Mouse (Mus musculus): ENCODE results near the gene Map4k4. TPM values are rescaled to one million over a fixed set of nuclear protein-coding genes. Genes with fewer than 3 reads are reported as not detected.

Map4k4 gene
- polyA plus RNA-seq, 1 experiment from 2014 or later = 26.1 TPM

DNA sequence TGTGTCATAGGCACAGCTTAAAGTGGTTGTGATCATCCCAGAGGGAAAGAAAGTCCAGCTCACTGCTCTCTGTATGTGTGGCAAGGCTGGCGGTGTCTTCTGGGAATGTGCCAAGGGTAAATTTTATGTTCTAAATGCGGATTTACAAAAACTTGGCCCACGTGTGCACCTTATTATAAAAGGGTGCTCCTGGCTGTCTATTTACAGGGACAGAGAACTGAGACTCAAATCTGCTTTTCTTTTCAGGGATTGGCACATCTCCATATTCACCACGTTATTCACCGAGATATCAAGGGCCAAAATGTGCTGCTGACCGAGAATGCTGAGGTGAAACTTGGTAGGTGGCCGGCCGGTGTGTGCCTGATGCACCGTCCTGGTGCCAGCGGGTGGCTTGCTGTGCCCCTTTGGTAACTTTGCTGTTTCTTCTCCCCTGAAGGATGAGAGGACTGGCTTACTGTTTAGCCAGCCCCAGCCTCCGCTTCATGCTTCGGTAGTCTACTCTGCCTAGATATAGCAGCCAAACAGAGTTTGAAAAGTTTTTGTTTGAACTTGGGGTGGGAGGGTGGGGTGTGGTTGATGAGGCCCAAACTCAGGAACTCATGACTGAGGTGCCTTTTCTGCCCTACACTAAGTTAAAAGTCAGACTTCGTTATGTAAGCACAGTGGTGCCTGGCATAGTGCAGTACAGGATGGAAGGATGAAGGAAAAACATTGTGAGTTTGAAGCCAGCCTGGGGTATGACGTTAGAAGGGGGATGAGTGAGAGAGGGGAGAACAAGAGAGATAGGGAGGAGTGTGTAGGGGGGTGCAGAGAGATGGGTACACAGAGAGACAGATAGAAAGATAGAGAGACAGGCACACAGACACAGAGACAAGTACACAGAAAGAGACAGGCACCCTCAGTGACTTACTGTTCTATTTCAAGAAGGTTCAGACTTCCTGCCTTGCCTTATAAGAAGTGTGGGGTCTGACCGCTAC is 79.9 kb downstream of the Map4k4 start:
- H3K36me3 ChIP-seq = peaks cover 80% of the 10 kb centered on the region
- no peak overlapping the region for H3K4me3 ChIP-seq
- 89% methylated on average over 15 of the region's 15 CpGs for WGBS
- no peaks in the 10 kb centered on the region for H3K9me3 ChIP-seq (replicated peaks)
- H3K9ac ChIP-seq = no peak overlapping the region
- no peak overlapping the region for H3K27ac ChIP-seq (ENCODE audit: poor library complexity, severe bottlenecking)
- ATAC-seq (ENCODE audit: insufficient number of reproducible peaks, low FRiP score) = no peak
- no peak overlapping the region for H3K4me2 ChIP-seq
- no peaks in the 10 kb centered on the region for H3K27me3 ChIP-seq (replicated peaks)
- peaks cover 12% of the 10 kb centered on the region for H3K4me1 ChIP-seq (replicated peaks)

GRCm38 (mm10) chr1:39981970-39982369 is 81.3 kb downstream of the Map4k4 start:
- Histone ChIP-seq H3K4me3 (no peak overlapping the region), H3K27ac (ENCODE audit: poor library complexity, severe bottlenecking) (0 out of 2 replicates have a peak overlapping the region, but pooled peaks have one; percentile 0), H3K36me3 (peaks cover 82% of the 10 kb centered on the region), H3K27me3 (replicated peaks) (no peaks in the 10 kb centered on the region), H3K4me1 (replicated peaks) (peaks cover 12% of the 10 kb centered on the region), H3K4me2 (no peak overlapping the region), H3K9ac (no peak overlapping the region), H3K9me3 (replicated peaks) (no peaks in the 10 kb centered on the region)
- 47% methylated on average over 3 of the region's 3 CpGs for WGBS
- peak; percentile 55; the same call in 1 of the 2 replicates for ATAC-seq (ENCODE audit: insufficient number of reproducible peaks, low FRiP score)

- no peak for ATAC-seq (ENCODE audit: insufficient number of reproducible peaks, low FRiP score)
- no peak overlapping the region for H3K4me2 ChIP-seq
- no peak overlapping the region for H3K9ac ChIP-seq
- peaks cover 12% of the 10 kb centered on the region for H3K4me1 ChIP-seq (replicated peaks)
- H3K36me3 ChIP-seq = peaks cover 78% of the 10 kb centered on the region
- no peak overlapping the region for H3K27ac ChIP-seq (ENCODE audit: poor library complexity, severe bottlenecking)
- WGBS = 81% methylated on average over 13 of the region's 13 CpGs
- H3K9me3 ChIP-seq (replicated peaks) = no peaks in the 10 kb centered on the region
- H3K27me3 ChIP-seq (replicated peaks) = no peaks in the 10 kb centered on the region
- H3K4me3 ChIP-seq = no peak overlapping the region
Measured at GRCm38 (mm10) chr1:39982727-39983487, 82.2 kb downstream of the Map4k4 start.

DNA sequence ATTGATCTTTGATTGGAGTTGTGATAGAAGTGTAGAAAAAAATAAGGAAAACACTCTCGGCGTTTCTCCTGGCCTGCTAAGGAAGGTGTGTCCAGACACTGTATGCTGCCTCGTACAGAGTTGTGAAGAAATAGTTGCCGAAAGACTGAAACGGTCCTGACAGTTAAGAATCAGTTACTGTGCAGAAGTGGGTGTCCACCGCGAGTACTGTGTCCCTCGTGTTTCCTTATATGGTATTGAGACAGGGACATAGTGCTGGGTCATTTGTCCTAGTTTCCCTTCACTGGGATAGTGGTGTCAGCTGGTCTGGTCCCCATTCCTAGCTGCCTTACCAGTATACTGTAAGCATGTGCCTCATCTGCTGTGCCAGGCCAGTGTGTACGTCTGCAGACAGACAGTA is 83.6 kb downstream of the Map4k4 start:
- no peak overlapping the region for H3K4me2 ChIP-seq
- ATAC-seq (ENCODE audit: insufficient number of reproducible peaks, low FRiP score) = no peak
- peak overlapping the region; percentile 22; the same call in 1 of the 2 replicates for H3K27ac ChIP-seq (ENCODE audit: poor library complexity, severe bottlenecking)
- no peaks in the 10 kb centered on the region for H3K27me3 ChIP-seq (replicated peaks)
- 69% methylated on average over 9 of the region's 9 CpGs for WGBS
- no peaks in the 10 kb centered on the region for H3K9me3 ChIP-seq (replicated peaks)
- H3K9ac ChIP-seq = no peak overlapping the region
- H3K36me3 ChIP-seq = peaks cover 78% of the 10 kb centered on the region
- H3K4me3 ChIP-seq = no peak overlapping the region
- peaks cover 12% of the 10 kb centered on the region for H3K4me1 ChIP-seq (replicated peaks)

GRCm38 (mm10) chr1:39986820-39987219 is 86.1 kb downstream of the Map4k4 start:
- Histone ChIP-seq H3K27me3 (replicated peaks) (no peaks in the 10 kb centered on the region), H3K4me3 (no peak overlapping the region), H3K9ac (no peak overlapping the region), H3K9me3 (replicated peaks) (no peaks in the 10 kb centered on the region), H3K4me1 (replicated peaks) (peaks cover 11% of the 10 kb centered on the region), H3K27ac (ENCODE audit: poor library complexity, severe bottlenecking) (no peak overlapping the region), H3K36me3 (peaks cover 80% of the 10 kb centered on the region), H3K4me2 (no peak overlapping the region)
- 90% methylated on average over 9 of the region's 9 CpGs for WGBS
- no peak for ATAC-seq (ENCODE audit: insufficient number of reproducible peaks, low FRiP score)

- ATAC-seq (ENCODE audit: insufficient number of reproducible peaks, low FRiP score) = no peak
- WGBS = 80% methylated on average over 12 of the region's 12 CpGs
- Histone ChIP-seq H3K9ac (no peak overlapping the region), H3K4me2 (no peak overlapping the region), H3K36me3 (peaks cover 85% of the 10 kb centered on the region), H3K27me3 (replicated peaks) (no peaks in the 10 kb centered on the region), H3K9me3 (replicated peaks) (no peaks in the 10 kb centered on the region), H3K27ac (ENCODE audit: poor library complexity, severe bottlenecking) (no peak overlapping the region), H3K4me1 (replicated peaks) (no peaks in the 10 kb centered on the region), H3K4me3 (no peak overlapping the region)
Measured at GRCm38 (mm10) chr1:39988841-39989240, 88.1 kb downstream of the Map4k4 start.

- Histone ChIP-seq H3K36me3 (peaks cover 88% of the 10 kb centered on the region), H3K27me3 (replicated peaks) (no peaks in the 10 kb centered on the region), H3K9me3 (replicated peaks) (no peaks in the 10 kb centered on the region), H3K4me2 (no peak overlapping the region), H3K9ac (no peak overlapping the region), H3K4me1 (replicated peaks) (no peaks in the 10 kb centered on the region), H3K4me3 (no peak overlapping the region), H3K27ac (ENCODE audit: poor library complexity, severe bottlenecking) (no peak overlapping the region)
- WGBS = 91% methylated on average over 9 of the region's 9 CpGs
- no peak for ATAC-seq (ENCODE audit: insufficient number of reproducible peaks, low FRiP score)
Measured at GRCm38 (mm10) chr1:39990041-39990440, 89.3 kb downstream of the Map4k4 start.

DNA sequence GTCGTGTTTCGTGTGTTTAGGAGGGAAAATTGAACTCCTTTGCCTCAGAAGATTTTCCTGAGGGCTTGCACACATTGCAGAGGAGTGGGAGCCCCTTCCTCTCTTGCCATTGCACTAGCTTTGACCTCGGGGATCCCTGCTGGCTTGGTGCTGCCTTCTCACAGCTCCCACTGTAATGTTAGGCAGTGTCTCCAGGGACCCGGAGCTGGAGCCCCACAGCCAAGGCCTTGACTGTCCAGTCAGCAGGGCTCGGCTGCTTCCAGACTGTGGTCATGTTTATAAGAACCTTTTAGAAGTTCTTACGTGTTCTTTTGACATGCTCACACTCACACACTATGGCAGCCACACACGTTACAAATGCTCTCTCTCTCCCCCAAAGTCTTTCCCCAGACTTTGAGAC is 93.2 kb downstream of the Map4k4 start:
- H3K9me3 ChIP-seq (replicated peaks) = no peaks in the 10 kb centered on the region
- no peak for ATAC-seq (ENCODE audit: insufficient number of reproducible peaks, low FRiP score)
- no peaks in the 10 kb centered on the region for H3K4me1 ChIP-seq (replicated peaks)
- H3K27me3 ChIP-seq (replicated peaks) = no peaks in the 10 kb centered on the region
- no peak overlapping the region for H3K4me2 ChIP-seq
- peaks cover 89% of the 10 kb centered on the region for H3K36me3 ChIP-seq
- 82% methylated on average over 7 of the region's 7 CpGs for WGBS
- no peak overlapping the region for H3K4me3 ChIP-seq
- H3K9ac ChIP-seq = no peak overlapping the region
- H3K27ac ChIP-seq (ENCODE audit: poor library complexity, severe bottlenecking) = no peak overlapping the region

DNA sequence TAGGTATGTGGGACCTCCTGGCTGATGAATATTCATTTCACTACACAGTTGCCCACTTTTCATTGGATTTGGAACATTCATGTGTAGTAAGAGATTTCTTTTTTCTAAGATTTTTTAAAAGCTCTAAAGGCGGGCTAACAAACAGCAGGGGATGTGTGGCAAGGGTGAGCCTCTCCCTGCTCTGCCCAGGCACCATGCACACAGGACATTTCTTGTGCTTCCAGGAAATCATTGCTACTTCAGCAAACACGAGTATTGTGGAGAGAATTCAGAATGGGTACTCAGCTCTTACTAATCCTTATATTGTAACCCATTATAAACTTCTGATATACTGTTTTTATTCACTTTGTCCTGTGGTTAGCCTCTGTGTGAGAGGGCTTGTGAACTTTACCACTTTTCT is 94.9 kb downstream of the Map4k4 start:
- H3K36me3 ChIP-seq = peaks cover 88% of the 10 kb centered on the region
- 0 out of 2 replicates have a peak, but pooled peaks cover 3% of the 10 kb centered on the region for H3K4me1 ChIP-seq (replicated peaks)
- H3K4me3 ChIP-seq = no peak overlapping the region
- no peak overlapping the region for H3K4me2 ChIP-seq
- H3K9me3 ChIP-seq (replicated peaks) = no peaks in the 10 kb centered on the region
- ATAC-seq (ENCODE audit: insufficient number of reproducible peaks, low FRiP score) = no peak
- H3K27ac ChIP-seq (ENCODE audit: poor library complexity, severe bottlenecking) = no peak overlapping the region
- H3K9ac ChIP-seq = no peak overlapping the region
- WGBS = 84% methylated on average over 2 of the region's 2 CpGs
- H3K27me3 ChIP-seq (replicated peaks) = no peaks in the 10 kb centered on the region

GRCm38 (mm10) chr1:40000476-40000875 is 99.8 kb downstream of the Map4k4 start:
- ATAC-seq (ENCODE audit: insufficient number of reproducible peaks, low FRiP score) = no peak
- Histone ChIP-seq H3K27ac (ENCODE audit: poor library complexity, severe bottlenecking) (no peak overlapping the region), H3K9ac (no peak overlapping the region; the same call in 1 of the 2 replicates), H3K4me1 (replicated peaks) (peaks cover 10% of the 10 kb centered on the region), H3K9me3 (replicated peaks) (no peaks in the 10 kb centered on the region), H3K36me3 (peaks cover 84% of the 10 kb centered on the region), H3K4me2 (no peak overlapping the region), H3K27me3 (replicated peaks) (no peaks in the 10 kb centered on the region), H3K4me3 (no peak overlapping the region)
- 67% methylated on average over 16 of the region's 16 CpGs for WGBS

- WGBS = 66% methylated on average over 5 of the region's 5 CpGs
- Histone ChIP-seq H3K9ac (no peak overlapping the region), H3K9me3 (replicated peaks) (no peaks in the 10 kb centered on the region), H3K27me3 (replicated peaks) (no peaks in the 10 kb centered on the region), H3K4me3 (no peak overlapping the region), H3K36me3 (peaks cover 84% of the 10 kb centered on the region), H3K4me1 (replicated peaks) (peaks cover 10% of the 10 kb centered on the region), H3K4me2 (no peak overlapping the region), H3K27ac (ENCODE audit: poor library complexity, severe bottlenecking) (no peak overlapping the region)
- ATAC-seq (ENCODE audit: insufficient number of reproducible peaks, low FRiP score) = no peak
Measured at GRCm38 (mm10) chr1:40000899-40001298, 100.2 kb downstream of the Map4k4 start.

All from heart, embryonic 12.5 days (tissue).